Mouse (Mus musculus): Measurements from ENCODE around the gene Arsg. TPM values are rescaled to one million over a fixed set of nuclear protein-coding genes. Genes with fewer than 3 reads are reported as not detected.

Arsg gene
- polyA plus RNA-seq, 1 experiment from 2014 or later: 3.6 TPM

GRCm38 (mm10) chr11:109622518-109623037, 149.4 kb downstream of the Arsg start:
- peak; percentile 89 for ATAC-seq (replicated peaks; ENCODE audit: extremely low read depth, insufficient read depth, low FRiP score)
- Histone ChIP-seq H3K4me3 (ENCODE audit: low read length) (peak overlapping the region; percentile 41), H3K4me2 (ENCODE audit: low read depth, low read length) (peak overlapping the region; percentile 67), H3K36me3 (ENCODE audit: control insufficient read depth, insufficient read depth) (no peaks in the 10 kb centered on the region), H3K9me3 (replicated peaks; ENCODE audit: control insufficient read depth, low read length) (no peaks in the 10 kb centered on the region; the same call in 1 of the 2 replicates), H3K4me1 (ENCODE audit: control insufficient read depth, insufficient read depth, low read length) (peaks cover 22% of the 10 kb centered on the region), H3K9ac (ENCODE audit: low read length) (peak overlapping the region; percentile 59), H3K27me3 (ENCODE audit: control insufficient read depth, insufficient read depth, low read length) (no peaks in the 10 kb centered on the region), H3K27ac (ENCODE audit: low read length) (peak overlapping the region; percentile 93)
- WGBS: 4% methylated on average over 15 of the region's 15 CpGs

Small RNA genes lying within 50 kb of the gene (microRNA-seq; reads per million reads assigned to microRNA genes)
- not detected for gene Gm25540

Other genes starting within 250 kb of the Arsg start
- gene Rgs9, start 175.2 kb upstream of the Arsg start, polyA plus RNA-seq (2015; fragmentation: Nextera tagmentation; extraction: Ambion mirVana): 0.82 and 1.4 TPM in 2 replicates
- gene Gna13, start 110.5 kb upstream of the Arsg start, polyA plus RNA-seq (2015; fragmentation: Nextera tagmentation; extraction: Ambion mirVana): 20.7 and 21.6 TPM in 2 replicates
- gene 9930022D16Rik, start 59.5 kb upstream of the Arsg start, polyA plus RNA-seq (2015; fragmentation: Nextera tagmentation; extraction: Ambion mirVana): not detected in 2 replicates
- gene Amz2, start 47.4 kb upstream of the Arsg start, polyA plus RNA-seq (2015; fragmentation: Nextera tagmentation; extraction: Ambion mirVana): 34.9 and 39.8 TPM in 2 replicates
- 5.2 and 7.0 TPM in 2 replicates for gene Slc16a6, start 224 bp downstream of the Arsg start, polyA plus RNA-seq (2015; fragmentation: Nextera tagmentation; extraction: Ambion mirVana)
- gene Wipi1, start 138.6 kb downstream of the Arsg start, polyA plus RNA-seq (2015; fragmentation: Nextera tagmentation; extraction: Ambion mirVana): 51.6 and 55.3 TPM in 2 replicates
- 455 and 485 TPM in 2 replicates for gene Prkar1a, start 176.0 kb downstream of the Arsg start, polyA plus RNA-seq (2015; fragmentation: Nextera tagmentation; extraction: Ambion mirVana)
- gene Fam20a, start 248.9 kb downstream of the Arsg start, polyA plus RNA-seq (2015; fragmentation: Nextera tagmentation; extraction: Ambion mirVana): 3.1 and 3.4 TPM in 2 replicates

All from heart, embryonic 16.5 days (tissue).